Mouse (Mus musculus): Measurements from ENCODE around the gene Vdac1.

- TF ChIP-seq CEBPB (IDR thresholded peaks at IDR 0.05; ENCODE audit: low read depth), result no peak
- no peak for TF ChIP-seq CTCF (IDR thresholded peaks at IDR 0.05; ENCODE audit: control insufficient read depth, insufficient read depth, insufficient read length)
- TF ChIP-seq FOSL1 (IDR thresholded peaks at IDR 0.05; ENCODE audit: insufficient read depth, low read length, poor library complexity, severe bottlenecking), result no peak
Observed at GRCm38 (mm10) chr11:52335263-52335662, 25.4 kb upstream of the Vdac1 start.
